Mouse (Mus musculus) myocyte (in vitro differentiated cells): ENCODE results near the gene Kirrel3.

Source experiments
- CEBPB ChIP-seq: IDR thresholded peaks from 2 replicates; pipeline ENCODE4 v1.6.1; 2011; ENCODE audit warnings: mild to moderate bottlenecking, moderate library complexity; ENCODE audit not compliant: poor library complexity, insufficient read depth, severe bottlenecking
- POLR2A ChIP-seq: IDR thresholded peaks from one replicate; pipeline ENCODE4 v1.6.1; 2011; ENCODE audit warnings: low read depth, mild to moderate bottlenecking, control low read depth, moderate library complexity; ENCODE audit not compliant: insufficient read length
- SRF ChIP-seq: IDR thresholded peaks from one replicate; pipeline ENCODE4 v1.6.1; 2011; ENCODE audit warnings: low read depth; ENCODE audit not compliant: control insufficient read depth, insufficient read length
- TCF12 ChIP-seq: IDR thresholded peaks from one replicate; pipeline ENCODE4 v1.6.1; 2011; ENCODE audit warnings: mild to moderate bottlenecking, control low read depth; ENCODE audit not compliant: poor library complexity, insufficient read depth, severe bottlenecking
- TCF3 ChIP-seq: IDR thresholded peaks from one replicate; pipeline ENCODE4 v1.6.1; 2011; ENCODE audit warnings: low read depth, control low read depth; ENCODE audit not compliant: insufficient read length

- TF ChIP-seq TCF3 (no peak), TCF12 (no peak), CEBPB (no peak), POLR2A (no peak), SRF (no peak)
These were observed 33.2 kb downstream of the Kirrel3 start for GRCm38 (mm10) chr9:34518861-34519260.
